Mouse (Mus musculus) left cerebral cortex, adult 8-10 months (tissue): ENCODE data around the gene Tbx6. TPM values are rescaled to one million over a fixed set of nuclear protein-coding genes. Genes with fewer than 3 reads are reported as not detected.
A peak's percentile ranks its signal among the peaks of the same experiment; 100 is the strongest.

Experiments
- DNase-seq, 2 experiments: peaks; one replicate each; pipeline ENCODE4 v3.0.0; 2022; ENCODE audit warnings: low spot score in 2 of 2
- total RNA-seq, 4 experiments: library from RNA; stranded (reverse); gene quantifications; 2 replicates each; pipeline ENCODE4 v1.2.4; 2022

Gene Tbx6
- total RNA-seq, 4 experiments from 2014 or later = 0.63 to 1.00 (median 0.84) TPM

DNA sequence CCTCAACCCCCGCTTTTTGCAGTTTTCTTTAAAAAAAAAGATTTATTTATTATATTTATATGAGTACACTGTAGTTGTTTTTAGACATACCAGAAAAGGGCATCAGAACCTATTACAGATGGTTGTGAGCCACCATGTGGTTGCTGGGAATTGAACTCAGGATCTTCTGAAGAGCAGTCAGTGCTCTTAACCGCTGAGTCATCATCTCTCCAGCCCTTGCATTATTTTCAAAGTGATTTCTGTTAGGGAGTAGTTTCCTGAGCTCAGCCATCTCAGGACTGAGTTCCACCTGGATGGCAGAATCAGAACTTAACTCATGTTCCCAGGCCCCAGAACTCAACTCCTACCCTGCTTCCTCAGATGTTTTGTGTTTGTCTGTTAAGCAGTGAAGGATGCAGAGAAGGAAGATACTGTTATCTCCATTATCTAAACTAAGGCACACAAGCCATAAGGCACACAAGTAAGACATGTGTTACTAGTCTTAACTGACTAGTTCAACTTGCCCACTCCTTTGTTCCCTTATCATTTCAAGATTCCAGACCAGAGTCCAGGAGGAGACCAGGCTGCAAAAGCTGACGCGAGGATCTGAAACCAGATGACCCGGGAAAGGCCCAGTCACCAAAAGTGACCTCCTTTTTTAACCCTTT, 28.6 kb downstream of the Tbx6 start:
- no peak for DNase-seq

DNA sequence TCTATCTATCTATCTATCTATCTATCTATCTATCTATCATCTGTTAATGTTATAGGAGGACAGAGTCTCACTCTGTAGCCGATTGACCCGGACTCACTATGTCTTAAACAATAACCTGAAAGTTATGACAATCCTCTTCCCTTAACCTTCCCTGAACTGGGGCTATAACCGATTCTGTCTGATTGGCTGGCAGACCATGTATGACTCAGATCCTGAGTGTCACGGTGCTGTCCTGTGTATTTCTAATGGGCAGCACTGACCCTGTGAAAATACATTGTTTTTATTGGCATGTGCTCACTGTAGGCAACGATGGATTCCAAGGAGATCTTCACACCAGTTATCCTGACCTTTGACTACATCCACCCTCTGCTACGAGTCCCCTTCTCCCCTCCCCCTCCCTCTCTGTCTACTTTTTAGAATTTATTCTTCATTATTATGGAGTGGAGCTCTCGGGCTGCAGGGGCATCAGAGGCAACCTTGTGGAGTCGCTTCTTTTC, 34.5 kb downstream of the Tbx6 start:
- no peak for DNase-seq

DNA sequence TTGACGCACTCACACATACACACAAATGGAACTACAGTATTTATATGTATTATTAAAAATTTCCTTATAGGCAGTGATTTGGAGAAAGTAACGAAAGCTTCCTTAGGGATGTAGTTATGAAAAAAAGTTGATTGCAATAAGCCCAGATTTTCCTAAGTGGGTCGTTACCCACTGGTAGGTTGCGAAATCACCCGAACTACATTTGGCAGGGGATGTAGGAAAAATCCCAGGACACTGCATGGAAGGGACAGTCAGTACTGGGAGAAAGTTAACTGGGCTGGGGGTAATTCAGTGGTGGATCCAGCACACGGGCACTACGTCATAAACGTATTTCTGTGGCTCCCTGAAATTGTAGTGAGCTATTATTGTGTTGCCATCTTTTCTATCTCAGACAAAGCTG, 35.2 kb downstream of the Tbx6 start:
- DNase-seq = no peak

DNA sequence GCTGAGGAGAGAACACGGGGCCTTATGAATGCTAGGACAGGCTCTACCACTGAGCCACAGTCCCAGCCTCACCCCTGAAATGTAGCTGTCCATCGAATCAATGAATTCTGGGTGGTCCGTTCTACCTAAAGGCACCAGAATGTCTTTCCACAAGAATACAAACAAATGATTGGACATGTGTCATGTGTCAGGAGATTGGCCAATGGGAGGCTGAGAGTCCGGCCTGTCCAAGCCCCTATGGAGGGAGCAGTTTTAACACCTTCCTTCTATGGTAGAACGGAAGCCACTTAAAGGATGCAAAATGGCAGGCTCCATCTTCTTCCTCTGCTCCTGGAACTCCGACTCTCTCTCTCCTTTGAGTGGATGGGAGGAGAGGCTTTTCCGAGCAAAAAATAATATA, 36.3 kb downstream of the Tbx6 start:
- no peak for DNase-seq

DNA sequence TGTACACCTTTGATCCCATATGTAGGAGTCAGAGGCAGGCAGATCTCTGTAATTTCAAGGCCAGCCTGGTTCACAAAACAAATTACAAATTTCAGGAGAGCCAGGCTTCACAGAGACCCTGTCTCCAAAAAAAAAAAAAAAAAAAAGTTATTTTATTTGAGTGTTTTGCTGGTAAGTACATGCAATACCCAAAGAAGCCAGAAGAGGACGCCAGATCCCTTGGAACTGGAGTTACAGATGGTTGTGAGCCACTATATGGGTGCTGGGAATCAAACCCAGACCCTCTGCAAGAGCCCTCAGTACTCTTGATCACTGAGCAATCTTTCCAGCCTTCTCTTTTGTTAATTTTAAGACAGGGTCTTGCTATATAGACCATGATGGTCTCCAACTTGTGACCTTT, 37.5 kb downstream of the Tbx6 start:
- no peak for DNase-seq

DNA sequence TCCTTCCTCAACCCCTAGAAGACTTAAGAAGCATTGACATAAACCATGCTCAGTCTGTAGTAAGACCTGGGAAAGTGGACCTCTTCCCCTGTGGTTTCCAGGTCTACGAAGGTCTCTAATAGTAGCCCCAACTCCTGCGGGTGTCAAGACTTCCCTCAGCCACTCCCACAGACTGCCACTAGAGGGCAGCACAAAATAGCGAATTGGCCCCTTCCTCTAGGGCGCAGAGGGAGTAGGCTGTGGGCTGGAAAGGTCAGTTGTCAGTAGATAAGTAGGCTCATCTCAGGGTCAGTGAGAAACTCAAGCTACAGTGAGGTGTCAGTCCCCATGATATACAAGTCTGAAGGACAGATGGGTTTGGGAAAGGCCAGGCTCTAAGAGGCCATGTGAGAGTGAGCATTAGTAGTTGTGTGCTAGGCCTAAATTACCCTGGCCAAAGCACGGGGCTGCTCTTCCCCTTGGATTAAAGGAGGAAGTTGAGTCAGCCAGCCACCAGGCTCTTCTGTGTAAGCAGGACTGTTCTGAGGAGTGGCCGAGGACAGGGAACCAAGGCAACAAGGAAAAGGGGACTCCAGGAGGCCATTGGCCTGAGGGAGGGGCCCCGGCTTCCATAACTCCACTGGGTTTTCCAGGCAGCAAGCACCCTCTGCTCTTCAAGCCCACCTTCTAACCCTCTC, 40.7 kb downstream of the Tbx6 start:
- DNase-seq = peak in 1 of 2 experiments; percentile 83

DNA sequence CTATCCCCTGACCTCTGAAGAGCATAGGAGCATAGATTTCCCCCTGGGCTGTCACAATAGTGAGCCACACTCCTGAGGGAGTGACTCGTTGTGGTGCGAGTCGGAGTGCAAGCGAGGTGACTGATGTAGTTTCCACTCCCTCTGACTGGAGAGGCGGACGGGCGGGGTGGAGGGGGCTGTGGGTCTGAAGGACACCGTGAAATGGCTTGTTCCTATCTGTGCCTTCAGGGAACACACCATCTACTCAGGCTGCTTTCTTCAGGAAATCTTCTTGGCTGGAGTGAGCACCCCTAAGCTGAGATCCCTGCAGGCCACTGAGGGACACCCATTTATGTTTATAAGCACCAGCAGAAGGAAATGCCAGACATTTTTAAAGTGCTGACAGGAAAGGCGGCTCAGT, 41.5 kb downstream of the Tbx6 start:
- DNase-seq = no peak

DNA sequence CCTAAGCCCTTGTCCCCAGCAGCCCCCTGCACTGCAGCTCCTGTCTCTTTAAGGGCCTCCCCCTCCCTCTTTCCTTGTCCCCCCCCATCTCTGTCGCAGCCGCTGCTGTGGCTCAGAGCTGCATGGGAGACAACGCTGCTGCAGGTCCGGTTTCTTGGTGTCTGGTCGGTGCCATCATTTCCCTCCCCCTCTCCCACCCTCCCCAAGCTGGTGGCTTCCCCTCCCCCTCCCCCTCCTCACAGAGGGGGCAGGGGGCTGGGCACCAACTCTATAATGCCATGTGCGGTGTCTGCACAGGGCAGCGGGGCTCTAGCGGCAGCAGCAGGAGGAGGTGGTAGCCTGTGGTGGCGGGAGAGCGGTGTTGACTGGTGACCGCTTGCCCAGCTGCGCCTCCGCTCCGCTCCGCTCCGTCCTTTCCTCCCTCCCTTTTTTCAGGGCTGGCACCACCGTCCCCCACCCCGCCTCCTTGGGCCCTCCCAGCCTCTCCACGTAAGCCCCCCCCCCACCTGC, 42.0 kb downstream of the Tbx6 start:
- DNase-seq = no peak

DNA sequence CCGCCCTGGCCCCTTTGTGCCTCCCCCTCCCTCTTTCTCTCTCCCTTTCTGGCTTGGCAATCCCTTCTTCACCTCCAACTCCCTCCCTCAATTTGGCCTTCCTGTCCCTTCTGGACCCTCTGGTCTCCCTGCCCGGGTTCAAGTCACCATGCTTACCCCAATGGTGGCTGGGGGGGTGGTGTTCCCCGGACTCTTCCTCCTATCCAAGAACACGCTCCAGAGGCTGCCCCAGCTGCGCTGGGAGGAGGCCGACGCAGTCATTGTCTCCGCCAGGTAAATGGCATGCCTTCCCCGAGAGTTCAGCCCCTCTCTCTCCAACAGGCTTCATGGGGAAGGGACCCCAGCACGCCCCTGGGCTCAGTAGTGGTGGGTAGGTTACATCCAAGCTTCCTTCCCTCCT, 42.7 kb downstream of the Tbx6 start:
- DNase-seq = no peak

DNA sequence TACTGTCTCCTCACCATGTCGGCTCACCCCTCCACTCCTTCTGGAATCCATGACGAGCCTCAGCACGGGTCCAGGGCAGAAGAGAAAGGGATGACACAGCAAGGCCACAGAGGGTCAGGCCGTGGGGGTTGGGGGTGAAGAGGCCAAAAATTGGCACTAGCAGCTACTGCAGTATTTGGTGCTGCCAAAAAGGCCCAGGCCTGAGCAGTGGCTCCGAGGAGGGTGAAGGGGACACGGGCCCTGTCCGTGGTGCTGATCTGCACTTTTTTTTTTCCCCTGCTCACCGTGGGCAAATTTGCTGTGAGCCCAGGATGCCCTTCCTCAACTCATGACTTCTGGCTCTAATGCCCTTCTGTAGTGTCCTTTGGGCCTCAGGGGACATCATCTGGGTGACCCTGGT, 44.1 kb downstream of the Tbx6 start:
- DNase-seq = no peak

DNA sequence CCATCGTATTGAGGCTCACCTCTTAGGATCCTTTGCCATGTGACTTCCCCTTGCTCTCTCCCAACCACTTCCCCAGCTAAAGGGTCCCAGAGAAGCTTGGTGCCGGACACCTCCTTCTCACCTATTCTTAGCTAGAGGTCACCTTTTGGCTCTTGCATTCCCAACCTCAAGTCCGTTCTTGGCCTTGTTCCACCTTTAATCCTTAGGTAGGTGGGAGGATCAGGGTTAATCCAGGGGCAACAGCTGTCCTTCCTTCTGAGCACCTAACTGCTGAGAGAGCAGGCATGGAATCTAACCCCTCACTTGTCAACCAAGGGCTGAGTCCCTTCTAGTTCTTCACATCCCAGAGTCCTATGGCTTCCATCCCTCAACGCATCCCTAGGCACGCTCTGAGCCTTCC, 44.7 kb downstream of the Tbx6 start:
- DNase-seq = no peak

DNA sequence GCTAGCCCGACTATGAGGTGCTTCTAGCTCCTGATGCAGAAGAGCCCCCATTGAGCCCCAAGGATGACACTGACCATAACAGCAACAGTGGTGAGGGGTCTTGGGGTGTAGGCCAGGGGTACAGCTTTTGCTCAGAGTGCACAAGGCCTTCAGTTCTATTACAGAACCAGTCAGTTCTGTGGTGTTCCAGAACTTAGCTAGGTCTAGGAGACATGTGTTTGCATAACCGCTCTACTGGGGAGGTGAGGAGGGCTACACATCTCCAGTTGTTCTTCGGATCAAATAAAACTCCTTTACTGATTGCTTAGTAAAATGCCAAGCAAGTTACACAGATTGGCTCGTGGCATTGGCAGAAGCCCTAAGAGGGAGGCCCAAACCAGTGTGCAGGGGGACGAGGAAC, 50.3 kb downstream of the Tbx6 start, which contains the start of gene 4930451I11Rik:
Gene 4930451I11Rik, minus strand, starts transcription at position 101 of the 400 bp plus-strand sequence.
- no peak for DNase-seq

DNA sequence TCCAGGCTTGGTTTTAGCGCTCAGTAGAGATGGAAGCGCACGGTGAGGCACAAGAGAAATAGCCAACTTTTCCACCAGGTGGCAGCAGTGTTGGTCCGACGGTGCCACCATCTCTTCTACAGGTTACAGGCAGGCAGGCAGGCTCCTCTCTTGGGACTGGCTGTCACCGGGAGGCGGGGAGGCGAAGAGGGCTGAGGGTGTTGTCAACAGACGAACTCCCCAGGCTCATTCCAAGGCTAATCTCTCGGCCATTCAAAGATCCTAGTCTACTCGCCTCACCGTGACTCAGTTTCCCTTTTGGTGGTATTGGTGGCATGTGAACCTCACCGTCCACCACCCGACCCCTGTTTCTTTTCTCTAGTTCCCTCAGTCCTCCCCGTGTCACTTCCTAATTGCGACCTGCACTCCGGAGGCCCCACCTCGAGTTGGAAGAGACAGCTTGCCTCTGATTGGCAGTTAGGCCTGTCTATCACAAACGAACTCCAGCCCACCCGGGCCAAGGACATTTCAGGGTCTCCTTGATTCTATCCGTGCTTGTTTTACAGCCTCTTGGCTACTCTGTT, 50.8 kb downstream of the Tbx6 start:
- peak; percentile 61 to 64 for DNase-seq

DNA sequence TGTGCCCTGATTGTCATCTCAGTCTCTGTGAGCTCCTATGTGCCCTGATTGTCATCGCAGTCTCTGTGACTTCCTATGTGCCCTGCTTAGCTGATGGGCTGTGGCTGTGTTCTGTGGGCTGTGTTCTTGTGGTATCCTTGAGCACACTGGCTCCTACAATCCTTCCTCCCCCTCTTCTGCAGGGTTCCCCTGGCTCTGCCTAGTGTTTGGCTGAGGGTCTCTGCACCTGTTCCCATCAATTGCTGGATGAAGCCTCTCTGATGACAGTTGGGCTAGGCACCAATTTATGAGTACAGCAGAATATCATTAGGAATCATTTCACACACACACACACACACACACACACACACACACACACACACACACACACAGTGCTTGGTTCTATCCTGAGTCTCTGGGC, 52.0 kb downstream of the Tbx6 start:
- DNase-seq = no peak

Other genes with a start within 250 kb of the Tbx6 start
- gene Eif3c, start 215.1 kb upstream of the Tbx6 start, total RNA-seq = 100 to 1,000 TPM; 173 to 189 (median 180) TPM
- gene Apobr, start 196.5 kb upstream of the Tbx6 start, total RNA-seq = 1 to 10 TPM in 2 of 4 experiments, under 1 TPM in 2; 0.63 to 1.4 (median 1.0) TPM
- gene Cln3, start 195.7 kb upstream of the Tbx6 start, total RNA-seq = 10 to 100 TPM; 28.5 to 49.0 (median 38.7) TPM
- not detected for gene Il27, start 186.5 kb upstream of the Tbx6 start, total RNA-seq
- gene Nupr1, start 150.6 kb upstream of the Tbx6 start, total RNA-seq = 10 to 100 TPM; 15.3 to 22.6 (median 17.7) TPM
- 10 to 100 TPM; 28.4 to 39.0 (median 33.6) TPM for gene Sgf29, start 132.2 kb upstream of the Tbx6 start, total RNA-seq
- 1 to 10 TPM; 6.3 to 9.0 (median 7.9) TPM for gene Sult1a1, start 105.1 kb upstream of the Tbx6 start, total RNA-seq
- 10 to 100 TPM; 82.1 to 97.0 (median 90.2) TPM for gene Bola2, start 86.1 kb upstream of the Tbx6 start, total RNA-seq
- 10 to 100 TPM; 17.1 to 23.0 (median 19.6) TPM for gene Slx1b, start 85.7 kb upstream of the Tbx6 start, total RNA-seq
- gene Coro1a, start 73.7 kb upstream of the Tbx6 start, total RNA-seq = 100 to 1,000 TPM; 132 to 162 (median 149) TPM
- 100 to 1,000 TPM; 183 to 207 (median 190) TPM for gene Mapk3, start 21.9 kb upstream of the Tbx6 start, total RNA-seq
- 1 to 10 TPM; 1.4 to 3.3 (median 2.3) TPM for gene Gdpd3, start 15.1 kb upstream of the Tbx6 start, total RNA-seq
- 100 to 1,000 TPM; 256 to 289 (median 278) TPM for gene Ypel3, start 4.5 kb upstream of the Tbx6 start, total RNA-seq
- gene Ppp4c, start 11.0 kb downstream of the Tbx6 start, total RNA-seq = 10 to 100 TPM; 48.2 to 56.0 (median 51.2) TPM
- 10 to 100 TPM; 58.1 to 63.4 (median 59.6) TPM for gene Fam57b, start 16.2 kb downstream of the Tbx6 start, total RNA-seq
- gene 4930451I11Rik, start 50.2 kb downstream of the Tbx6 start, total RNA-seq = 1 to 10 TPM in 1 of 4 experiments, not detected in 3; 2.3 TPM
- 10 to 100 TPM; 45.6 to 57.5 (median 53.5) TPM for gene Doc2a, start 65.9 kb downstream of the Tbx6 start, total RNA-seq
- 10 to 100 TPM; 32.6 to 47.7 (median 40.7) TPM for gene Hirip3, start 80.5 kb downstream of the Tbx6 start, total RNA-seq
- 10 to 100 TPM; 48.0 to 61.8 (median 51.8) TPM for gene Ino80e, start 80.9 kb downstream of the Tbx6 start, total RNA-seq
- 100 to 1,000 TPM; 146 to 153 (median 152) TPM for gene Taok2, start 103.2 kb downstream of the Tbx6 start, total RNA-seq
- 10 to 100 TPM; 20.8 to 25.4 (median 22.8) TPM for gene Tmem219, start 141.4 kb downstream of the Tbx6 start, total RNA-seq
- 100 to 1,000 TPM; 153 to 158 (median 156) TPM for gene Kctd13, start 147.4 kb downstream of the Tbx6 start, total RNA-seq
- 10 to 100 TPM; 44.4 to 53.4 (median 50.5) TPM for gene Asphd1, start 168.1 kb downstream of the Tbx6 start, total RNA-seq
- 100 to 1,000 TPM; 419 to 434 (median 424) TPM for gene Sez6l2, start 169.1 kb downstream of the Tbx6 start, total RNA-seq
- gene Cdipt, start 194.4 kb downstream of the Tbx6 start, total RNA-seq = 100 to 1,000 TPM; 175 to 183 (median 179) TPM
- under 1 TPM in 1 of 4 experiments, not detected in 3; 0.61 TPM for gene Cdiptos, start 194.6 kb downstream of the Tbx6 start, total RNA-seq
- 10 to 100 TPM; 10.9 to 12.6 (median 12.0) TPM for gene Mvp, start 233.1 kb downstream of the Tbx6 start, total RNA-seq
- gene Pagr1b, start 235.0 kb downstream of the Tbx6 start, total RNA-seq = 1 to 10 TPM in 1 of 4 experiments, not detected in 3; 2.5 TPM
- gene Pagr1a, start 235.9 kb downstream of the Tbx6 start, total RNA-seq = 10 to 100 TPM; 13.2 to 34.8 (median 28.4) TPM
- gene Gm42742, start 239.6 kb downstream of the Tbx6 start, total RNA-seq = 10 to 100 TPM; 35.5 to 49.5 (median 45.3) TPM
- gene Prrt2, start 239.7 kb downstream of the Tbx6 start, total RNA-seq = 100 to 1,000 TPM; 191 to 225 (median 213) TPM
- 100 to 1,000 TPM; 167 to 197 (median 191) TPM for gene Maz, start 245.6 kb downstream of the Tbx6 start, total RNA-seq